Mouse (Mus musculus): ENCODE data around the gene Cope. TPM values are rescaled to one million over a fixed set of nuclear protein-coding genes. Genes with fewer than 3 reads are reported as not detected.
A peak's percentile ranks its signal among the peaks of the same experiment; 100 is the strongest.

Gene Cope
- polyA plus RNA-seq, 1 experiment: 236 TPM

DNA sequence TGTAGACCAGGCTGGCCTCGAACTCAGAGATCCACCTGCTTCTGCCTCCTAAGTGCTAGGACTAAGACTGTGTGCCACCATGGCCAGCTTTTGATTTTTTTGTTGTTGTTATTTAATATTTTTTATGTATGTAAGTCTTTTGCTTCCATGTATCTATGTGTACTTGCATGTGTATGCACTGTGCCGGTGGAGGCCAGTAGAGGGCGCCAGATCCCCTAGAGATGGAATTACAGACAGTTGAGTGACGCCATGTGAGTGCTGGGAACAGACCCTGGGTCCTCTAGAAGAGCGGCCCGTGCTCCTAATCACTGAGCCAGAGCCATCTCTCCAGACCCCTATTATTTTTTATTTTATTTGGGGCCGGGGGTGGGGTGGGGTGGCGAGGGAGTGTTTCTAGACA lies 15.6 kb upstream of the Cope start:
- Histone ChIP-seq H3ac (ENCODE audit: control insufficient read depth, insufficient read length) (no peak overlapping the region), H3K4me2 (ENCODE audit: low read depth) (no peak overlapping the region), H3K36me3 (ENCODE audit: control insufficient read depth, insufficient read depth) (peaks cover 7% of the 10 kb centered on the region), H3K4me3 (no peak overlapping the region), H3K79me2 (ENCODE audit: control insufficient read depth, insufficient read depth) (peaks cover 9% of the 10 kb centered on the region), H3K27me3 (ENCODE audit: control insufficient read depth, insufficient read depth, insufficient read length) (no peaks in the 10 kb centered on the region)
- TF ChIP-seq MAX (IDR thresholded peaks at IDR 0.05; ENCODE audit: low read depth) (no peak), MYOG (IDR thresholded peaks at IDR 0.05; ENCODE audit: control insufficient read depth in 1 of 3, insufficient read depth in 1 of 3, insufficient read length in 2 of 3, low read depth in 2 of 3) (no peak), MYOD1 (IDR thresholded peaks at IDR 0.05; ENCODE audit: control insufficient read depth in 1 of 3, insufficient read length in 2 of 3, low read depth in 2 of 3) (no peak), TCF12 (IDR thresholded peaks at IDR 0.05; ENCODE audit: insufficient read depth, poor library complexity, severe bottlenecking) (no peak), SRF (IDR thresholded peaks at IDR 0.05; ENCODE audit: control insufficient read depth, insufficient read length, low read depth) (no peak), USF1 (IDR thresholded peaks at IDR 0.05; ENCODE audit: low read depth) (no peak), POLR2A (IDR thresholded peaks at IDR 0.05; ENCODE audit: insufficient read length, low read depth) (no peak), CEBPB (IDR thresholded peaks at IDR 0.05; ENCODE audit: insufficient read depth, poor library complexity, severe bottlenecking) (no peak), E2F4 (IDR thresholded peaks at IDR 0.05; ENCODE audit: insufficient read depth) (no peak), TCF3 (IDR thresholded peaks at IDR 0.05; ENCODE audit: insufficient read length, low read depth) (no peak), POLR2AphosphoS2 (IDR thresholded peaks at IDR 0.05; ENCODE audit: insufficient read length, low read depth) (no peak), REST (IDR thresholded peaks at IDR 0.05; ENCODE audit: insufficient read depth, insufficient read length) (no peak)

- TF ChIP-seq CEBPB (IDR thresholded peaks at IDR 0.05; ENCODE audit: insufficient read depth, poor library complexity, severe bottlenecking) (no peak), POLR2AphosphoS2 (IDR thresholded peaks at IDR 0.05; ENCODE audit: insufficient read length, low read depth) (peak; percentile 56)
- no peaks in the 10 kb centered on the region for H3K27me3 ChIP-seq (ENCODE audit: control insufficient read depth, insufficient read depth, insufficient read length)
- H3K4me3 ChIP-seq: no peak overlapping the region
- peaks cover 14% of the 10 kb centered on the region for H3K36me3 ChIP-seq (ENCODE audit: control insufficient read depth, insufficient read depth)
- H3K4me2 ChIP-seq (ENCODE audit: low read depth): no peak overlapping the region
- no peak overlapping the region for H3ac ChIP-seq (ENCODE audit: control insufficient read depth, insufficient read length)
- no peaks in the 10 kb centered on the region for H3K79me2 ChIP-seq (ENCODE audit: control insufficient read depth, insufficient read depth)
Measured at GRCm38 (mm10) chr8:70293988-70294405, 8.3 kb upstream of the Cope start.

DNA sequence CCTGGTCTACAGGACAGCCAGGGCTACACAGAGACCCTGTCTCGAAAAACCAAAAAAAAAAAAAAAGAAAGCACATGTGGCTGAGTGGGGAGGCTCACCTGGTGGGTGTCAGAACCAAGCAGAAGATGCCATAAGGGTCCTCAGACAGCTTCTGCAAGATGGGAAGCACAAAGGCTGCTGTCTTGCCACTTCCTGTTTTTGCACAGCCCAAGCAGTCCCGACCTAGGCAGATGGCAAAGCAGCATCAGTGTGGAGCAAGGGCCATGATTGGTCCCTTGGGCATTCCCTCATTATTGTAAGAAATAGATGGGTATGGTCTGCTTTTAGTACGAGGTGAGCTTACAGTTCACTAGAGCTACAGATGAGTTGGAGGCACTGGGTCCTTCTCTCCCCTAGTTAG lies 1.4 kb upstream of the Cope start:
- no peak overlapping the region for H3ac ChIP-seq (ENCODE audit: control insufficient read depth, insufficient read length)
- peaks cover 20% of the 10 kb centered on the region for H3K36me3 ChIP-seq (ENCODE audit: control insufficient read depth, insufficient read depth)
- H3K4me2 ChIP-seq (ENCODE audit: low read depth): peak overlapping the region; percentile 86
- peaks cover 41% of the 10 kb centered on the region for H3K79me2 ChIP-seq (ENCODE audit: control insufficient read depth, insufficient read depth)
- TF ChIP-seq TCF3 (IDR thresholded peaks at IDR 0.05; ENCODE audit: insufficient read length, low read depth) (no peak), TCF12 (IDR thresholded peaks at IDR 0.05; ENCODE audit: insufficient read depth, poor library complexity, severe bottlenecking) (no peak), POLR2A (IDR thresholded peaks at IDR 0.05; ENCODE audit: insufficient read length, low read depth) (no peak), SRF (IDR thresholded peaks at IDR 0.05; ENCODE audit: control insufficient read depth, insufficient read length, low read depth) (no peak), MAX (IDR thresholded peaks at IDR 0.05; ENCODE audit: low read depth) (no peak), POLR2AphosphoS2 (IDR thresholded peaks at IDR 0.05; ENCODE audit: insufficient read length, low read depth) (no peak), CEBPB (IDR thresholded peaks at IDR 0.05; ENCODE audit: insufficient read depth, poor library complexity, severe bottlenecking) (no peak), MYOG (IDR thresholded peaks at IDR 0.05; ENCODE audit: control insufficient read depth in 1 of 3, insufficient read depth in 1 of 3, insufficient read length in 2 of 3, low read depth in 2 of 3) (no peak), MYOD1 (IDR thresholded peaks at IDR 0.05; ENCODE audit: control insufficient read depth in 1 of 3, insufficient read length in 2 of 3, low read depth in 2 of 3) (no peak), REST (IDR thresholded peaks at IDR 0.05; ENCODE audit: insufficient read depth, insufficient read length) (no peak), USF1 (IDR thresholded peaks at IDR 0.05; ENCODE audit: low read depth) (no peak), E2F4 (IDR thresholded peaks at IDR 0.05; ENCODE audit: insufficient read depth) (no peak)
- H3K4me3 ChIP-seq: peak overlapping the region; percentile 100
- no peaks in the 10 kb centered on the region for H3K27me3 ChIP-seq (ENCODE audit: control insufficient read depth, insufficient read depth, insufficient read length)

- no peak for TF ChIP-seq REST (IDR thresholded peaks at IDR 0.05; ENCODE audit: insufficient read depth, insufficient read length)
- no peak for TF ChIP-seq CEBPB (IDR thresholded peaks at IDR 0.05; ENCODE audit: insufficient read depth, poor library complexity, severe bottlenecking)
- TF ChIP-seq POLR2A (IDR thresholded peaks at IDR 0.05; ENCODE audit: insufficient read length, low read depth): no peak
- TF ChIP-seq E2F4 (IDR thresholded peaks at IDR 0.05; ENCODE audit: insufficient read depth): no peak
- TF ChIP-seq TCF12 (IDR thresholded peaks at IDR 0.05; ENCODE audit: insufficient read depth, poor library complexity, severe bottlenecking): no peak
- no peak for TF ChIP-seq MAX (IDR thresholded peaks at IDR 0.05; ENCODE audit: low read depth)
- no peak for TF ChIP-seq SRF (IDR thresholded peaks at IDR 0.05; ENCODE audit: control insufficient read depth, insufficient read length, low read depth)
- no peak for TF ChIP-seq POLR2AphosphoS2 (IDR thresholded peaks at IDR 0.05; ENCODE audit: insufficient read length, low read depth)
- TF ChIP-seq MYOD1 (IDR thresholded peaks at IDR 0.05; ENCODE audit: control insufficient read depth in 1 of 3, insufficient read length in 2 of 3, low read depth in 2 of 3): no peak
- TF ChIP-seq USF1 (IDR thresholded peaks at IDR 0.05; ENCODE audit: low read depth): no peak
- TF ChIP-seq TCF3 (IDR thresholded peaks at IDR 0.05; ENCODE audit: insufficient read length, low read depth): no peak
- TF ChIP-seq MYOG (IDR thresholded peaks at IDR 0.05; ENCODE audit: control insufficient read depth in 1 of 3, insufficient read depth in 1 of 3, insufficient read length in 2 of 3, low read depth in 2 of 3): no peak
- Histone ChIP-seq H3K4me3 (peak overlapping the region; percentile 100), H3K36me3 (ENCODE audit: control insufficient read depth, insufficient read depth) (peaks cover 16% of the 10 kb centered on the region), H3ac (ENCODE audit: control insufficient read depth, insufficient read length) (peak overlapping the region; percentile 62), H3K4me2 (ENCODE audit: low read depth) (peak overlapping the region; percentile 82), H3K27me3 (ENCODE audit: control insufficient read depth, insufficient read depth, insufficient read length) (no peaks in the 10 kb centered on the region), H3K79me2 (ENCODE audit: control insufficient read depth, insufficient read depth) (peaks cover 41% of the 10 kb centered on the region)
Measured at GRCm38 (mm10) chr8:70302901-70303300, 583 bp downstream of the Cope start.

- H3K4me3 ChIP-seq: no peak overlapping the region
- peaks cover 5% of the 10 kb centered on the region for H3K79me2 ChIP-seq (ENCODE audit: control insufficient read depth, insufficient read depth)
- H3K36me3 ChIP-seq (ENCODE audit: control insufficient read depth, insufficient read depth): peaks cover 25% of the 10 kb centered on the region
- TF ChIP-seq CEBPB (IDR thresholded peaks at IDR 0.05; ENCODE audit: insufficient read depth, poor library complexity, severe bottlenecking) (no peak), POLR2A (IDR thresholded peaks at IDR 0.05; ENCODE audit: insufficient read length, low read depth) (no peak), REST (IDR thresholded peaks at IDR 0.05; ENCODE audit: insufficient read depth, insufficient read length) (no peak), MYOG (IDR thresholded peaks at IDR 0.05; ENCODE audit: control insufficient read depth in 1 of 3, insufficient read depth in 1 of 3, insufficient read length in 2 of 3, low read depth in 2 of 3) (no peak), E2F4 (IDR thresholded peaks at IDR 0.05; ENCODE audit: insufficient read depth) (no peak), SRF (IDR thresholded peaks at IDR 0.05; ENCODE audit: control insufficient read depth, insufficient read length, low read depth) (no peak), MAX (IDR thresholded peaks at IDR 0.05; ENCODE audit: low read depth) (no peak), TCF3 (IDR thresholded peaks at IDR 0.05; ENCODE audit: insufficient read length, low read depth) (no peak)
- no peak overlapping the region for H3K4me2 ChIP-seq (ENCODE audit: low read depth)
- H3ac ChIP-seq (ENCODE audit: control insufficient read depth, insufficient read length): no peak overlapping the region
- H3K27me3 ChIP-seq (ENCODE audit: control insufficient read depth, insufficient read depth, insufficient read length): no peaks in the 10 kb centered on the region
Measured at GRCm38 (mm10) chr8:70309311-70309710, 7.0 kb downstream of the Cope start.
